Mouse (Mus musculus) embryonic facial prominence, embryonic 11.5 days (tissue): Measurements from ENCODE around the gene Ush1g. TPM values are rescaled to one million over a fixed set of nuclear protein-coding genes. Genes with fewer than 3 reads are reported as not detected.

ENCODE experiments used
- ATAC-seq: fragments of 200-750 bp; cut with Nextera tagmentation; replicated peaks from 2 replicates; pipeline ENCODE4 v1.8.0; 2017; ENCODE audit warnings: low read depth; ENCODE audit not compliant: insufficient number of reproducible peaks, low FRiP score, low TSS enrichment
- DNase-seq: peaks from one replicate; pipeline ENCODE4 v3.0.0-alpha.2; 2015; ENCODE audit warnings: low spot score
- H3K27ac ChIP-seq: fragments of 300-500 bp; sonication (generic); replicated peaks from 2 replicates; pipeline ENCODE4 v1.5.1; 2014; ENCODE audit warnings: mild to moderate bottlenecking, low read depth, low read length, control low read depth
- H3K27me3 ChIP-seq: fragments of 300-500 bp; sonication (generic); 2 replicates; pipeline ENCODE4 v1.6.1; 2014; ENCODE audit warnings: mild to moderate bottlenecking, low read length, moderate library complexity, mixed read lengths; ENCODE audit not compliant: control insufficient read depth, insufficient read depth
- H3K36me3 ChIP-seq: fragments of 300-500 bp; sonication (generic); replicated peaks from 2 replicates; pipeline ENCODE4 v1.6.1; 2014; ENCODE audit warnings: low read depth, mild to moderate bottlenecking, low read length, moderate library complexity, mixed read lengths; ENCODE audit not compliant: control insufficient read depth, insufficient read depth
- H3K4me1 ChIP-seq: fragments of 300-500 bp; sonication (generic); 2 replicates; pipeline ENCODE4 v1.6.1; 2014; ENCODE audit warnings: low read length, mixed read lengths; ENCODE audit not compliant: control insufficient read depth, insufficient read depth
- H3K4me2 ChIP-seq: fragments of 300-500 bp; sonication (generic); 2 replicates; pipeline ENCODE4 v1.6.1; 2014; ENCODE audit warnings: low read depth, mild to moderate bottlenecking, control low read depth, low read length, moderate library complexity
- H3K4me3 ChIP-seq: fragments of 300-500 bp; sonication (generic); 2 replicates; pipeline ENCODE4 v1.5.1; 2014; ENCODE audit warnings: low read depth, low read length, control low read depth
- H3K9ac ChIP-seq: fragments of 300-500 bp; sonication (generic); replicated peaks from 2 replicates; pipeline ENCODE4 v1.6.1; 2014; ENCODE audit warnings: mild to moderate bottlenecking, control low read depth, low read length
- H3K9me3 ChIP-seq: fragments of 300-500 bp; sonication (generic); replicated peaks from 2 replicates; pipeline ENCODE4 v1.6.1; 2016; ENCODE audit warnings: mild to moderate bottlenecking, low read length, inconsistent platforms, mixed read lengths; ENCODE audit not compliant: control insufficient read depth
- WGBS: fragments of 180-500 bp; shearing (Covaris S2); extraction: QIAGEN DNeasy Blood & Tissue Kit; methylation state at CpG from one replicate; pipeline ENCODE4 v1.1.7; 2014; 5-methylcytosine and 5-hydroxymethylcytosine counted together
- polyA plus RNA-seq: library from polyadenylated mRNA; unstranded; fragments of >200 nt; fragmentation: Nextera tagmentation; extraction: Ambion mirVana; gene quantifications from 2 replicates; pipeline ENCODE4 v1.2.1, GENCODE M21; 2014

Gene Ush1g
- polyA plus RNA-seq, 1 experiment from 2014 or later: not detected

DNA sequence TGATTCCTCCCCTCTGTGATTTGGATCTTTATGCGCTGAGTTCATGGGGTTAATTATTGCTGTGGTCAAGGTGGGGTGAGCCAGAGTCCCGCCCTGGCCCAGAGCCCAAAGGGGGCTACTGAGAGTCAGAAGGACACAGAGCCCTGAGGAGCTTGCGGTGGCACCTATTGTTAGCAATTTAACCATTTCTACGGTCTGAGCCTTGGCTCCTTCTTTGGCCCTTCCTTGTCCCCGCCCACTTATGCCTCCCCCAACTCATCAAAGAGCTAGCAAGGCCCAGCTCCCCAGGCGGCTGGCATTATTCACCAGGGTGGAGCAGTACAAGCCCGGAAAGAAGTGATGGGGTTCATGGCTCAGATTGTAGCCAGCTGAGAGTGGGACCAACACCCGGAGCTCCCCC is 15.0 kb downstream of the Ush1g start, which contains the start of gene Otop2:
Gene Otop2, plus strand, starts transcription at position 301 of the 400 bp plus-strand sequence.
- H3K4me1 ChIP-seq: no peaks in the 10 kb centered on the region; the same call in 1 of the 2 replicates
- H3K27ac ChIP-seq: no peak within 1 kb of the TSS
- DNase-seq (no peak), ATAC-seq (no peak)
- no peak within 1 kb of the TSS for H3K4me3 ChIP-seq
- H3K9me3 ChIP-seq: no peaks in the 10 kb centered on the region
- H3K27me3 ChIP-seq: no peaks in the 10 kb centered on the region
- no peak within 1 kb of the TSS; the same call in 1 of the 2 replicates for H3K9ac ChIP-seq
- 20% methylated on average over 8 of the region's 8 CpGs for WGBS
- H3K4me2 ChIP-seq: no peak within 1 kb of the TSS
- no peaks in the 10 kb centered on the region for H3K36me3 ChIP-seq

DNA sequence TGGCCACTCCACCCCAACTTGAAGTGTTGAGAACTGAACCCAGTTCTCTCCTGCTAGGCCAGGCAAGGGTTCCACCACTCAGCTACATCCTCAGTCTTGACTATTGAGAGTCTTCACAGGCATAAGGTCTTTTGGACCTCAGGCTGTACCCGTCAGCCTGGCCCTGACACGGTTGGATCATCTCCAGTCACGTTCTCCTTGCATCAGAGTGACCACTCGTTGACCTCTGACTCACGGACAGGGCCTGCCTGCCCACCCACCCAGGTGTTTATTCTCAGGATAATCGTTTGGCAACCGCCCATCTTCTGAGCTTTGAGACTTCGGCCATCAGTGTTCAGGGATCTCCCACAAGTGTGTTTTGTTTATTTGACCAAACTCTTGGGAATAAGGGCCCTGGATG is 18.7 kb downstream of the Ush1g start:
- ATAC-seq: no peak

GRCm38 (mm10) chr11:115301351-115301750 is 20.5 kb downstream of the Ush1g start:
- Histone ChIP-seq H3K27ac (no peak overlapping the region), H3K4me2 (no peak overlapping the region), H3K27me3 (peaks cover 13% of the 10 kb centered on the region; the same call in 1 of the 2 replicates), H3K9me3 (no peaks in the 10 kb centered on the region), H3K4me1 (no peaks in the 10 kb centered on the region), H3K4me3 (no peak overlapping the region), H3K9ac (no peak overlapping the region), H3K36me3 (no peaks in the 10 kb centered on the region)
- no peak for DNase-seq
- 91% methylated on average over 2 of the region's 2 CpGs for WGBS
- no peak for ATAC-seq

More for the DNA sequence above, 18.7 kb downstream of the Ush1g start:
- no peak overlapping the region for H3K9ac ChIP-seq
- no peak overlapping the region for H3K27ac ChIP-seq
- H3K4me3 ChIP-seq: no peak overlapping the region
- no peaks in the 10 kb centered on the region for H3K9me3 ChIP-seq
- no peak overlapping the region for H3K4me2 ChIP-seq
- 71% methylated on average over 8 of the region's 8 CpGs for WGBS
- no peaks in the 10 kb centered on the region for H3K36me3 ChIP-seq
- H3K27me3 ChIP-seq: peaks cover 2% of the 10 kb centered on the region; the same call in 1 of the 2 replicates
- no peak for DNase-seq
- no peaks in the 10 kb centered on the region; the same call in 1 of the 2 replicates for H3K4me1 ChIP-seq

- H3K27me3 ChIP-seq: peaks cover 13% of the 10 kb centered on the region; the same call in 1 of the 2 replicates
- 80% methylated on average over 4 of the region's 4 CpGs for WGBS
- H3K9me3 ChIP-seq: no peaks in the 10 kb centered on the region
Observed at GRCm38 (mm10) chr11:115300745-115301144, 21.1 kb downstream of the Ush1g start.

DNA sequence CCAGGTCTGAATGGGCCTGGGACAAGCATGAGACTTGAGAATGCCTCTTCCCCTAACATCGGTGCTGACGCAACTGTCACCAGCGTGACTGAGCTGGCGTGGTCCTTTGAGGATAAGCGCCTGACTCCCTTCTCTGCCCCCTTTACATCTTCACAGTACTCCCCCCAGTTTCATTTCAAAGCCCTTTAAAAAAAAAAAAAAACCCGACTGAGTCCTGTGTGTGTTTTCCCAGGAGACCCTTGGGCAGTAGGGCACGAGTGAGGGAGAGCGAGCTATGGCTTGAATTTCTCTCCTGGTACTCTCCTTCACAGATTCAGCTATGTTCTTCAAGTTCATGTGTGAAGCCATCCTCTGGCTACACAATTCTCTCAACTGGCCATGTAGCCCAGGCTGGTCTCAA is 23.7 kb downstream of the Ush1g start:
- no peak overlapping the region for H3K9ac ChIP-seq
- H3K36me3 ChIP-seq: no peaks in the 10 kb centered on the region
- DNase-seq: no peak
- no peak for ATAC-seq
- 59% methylated on average over 8 of the region's 8 CpGs for WGBS
- no peak overlapping the region for H3K4me3 ChIP-seq
- no peak overlapping the region for H3K4me2 ChIP-seq
- no peaks in the 10 kb centered on the region for H3K4me1 ChIP-seq
- H3K27me3 ChIP-seq: peaks cover 13% of the 10 kb centered on the region; the same call in 1 of the 2 replicates
- H3K9me3 ChIP-seq: no peaks in the 10 kb centered on the region
- H3K27ac ChIP-seq: no peak overlapping the region

More at GRCm38 (mm10) chr11:115300745-115301144, 21.1 kb downstream of the Ush1g start:
- no peaks in the 10 kb centered on the region for H3K36me3 ChIP-seq
- no peak overlapping the region for H3K4me3 ChIP-seq
- ATAC-seq: no peak
- H3K4me2 ChIP-seq: no peak overlapping the region
- no peak for DNase-seq
- no peak overlapping the region for H3K9ac ChIP-seq
- no peaks in the 10 kb centered on the region for H3K4me1 ChIP-seq
- no peak overlapping the region for H3K27ac ChIP-seq

DNA sequence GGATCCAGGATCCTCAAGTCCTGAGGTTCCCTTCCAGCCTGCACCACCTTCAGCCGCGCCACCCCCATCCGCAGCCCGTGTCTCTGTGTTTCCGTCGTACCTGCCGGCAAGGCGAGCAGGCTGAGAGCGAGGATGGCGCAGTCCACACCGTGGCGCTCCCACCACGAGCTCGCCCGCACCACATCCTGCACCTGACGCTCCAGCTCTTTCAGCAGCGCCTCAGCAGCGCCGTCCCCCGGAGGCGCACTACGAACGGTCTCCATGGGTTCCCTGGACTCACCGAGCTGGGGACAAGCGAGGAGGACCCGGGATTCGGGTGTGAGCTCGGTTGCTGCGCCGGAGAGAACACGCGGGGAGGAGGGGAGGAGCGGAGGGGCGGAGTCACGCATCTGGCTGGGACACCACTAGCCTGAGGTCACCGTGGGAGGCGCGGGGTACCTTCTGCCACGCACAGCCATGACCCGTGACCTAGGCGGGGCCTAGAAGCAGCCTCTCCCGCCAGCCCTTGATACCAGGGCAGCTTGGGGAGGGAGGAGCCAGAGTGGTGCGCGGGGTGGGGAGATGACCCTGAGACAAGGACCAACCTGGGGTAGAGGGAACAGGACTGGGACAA is 24.5 kb downstream of the Ush1g start, which contains the start of gene Fads6:
Gene Fads6, minus strand, starts transcription at position 450 of the 613 bp plus-strand sequence.
- 0 out of 2 replicates have a peak, but pooled peaks have one; percentile 44 for ATAC-seq
- H3K27me3 ChIP-seq: peaks cover 13% of the 10 kb centered on the region; the same call in 1 of the 2 replicates
- WGBS: under 1% methylated on average over 42 of the region's 44 CpGs
- H3K9ac ChIP-seq: peak within 1 kb of the TSS; percentile 56
- H3K4me3 ChIP-seq: peak within 1 kb of the TSS; percentile 43
- H3K9me3 ChIP-seq: no peaks in the 10 kb centered on the region
- peak within 1 kb of the TSS; percentile 88 for H3K4me2 ChIP-seq
- no peaks in the 10 kb centered on the region for H3K4me1 ChIP-seq
- H3K36me3 ChIP-seq: no peaks in the 10 kb centered on the region
- no peak within 1 kb of the TSS for H3K27ac ChIP-seq
- DNase-seq: peak; percentile 62

GRCm38 (mm10) chr11:115296471-115297210 is 25.2 kb downstream of the Ush1g start:
- Histone ChIP-seq H3K27me3 (peaks cover 13% of the 10 kb centered on the region; the same call in 1 of the 2 replicates), H3K9ac (peak overlapping the region; percentile 56), H3K27ac (no peak overlapping the region), H3K4me1 (no peaks in the 10 kb centered on the region), H3K36me3 (no peaks in the 10 kb centered on the region), H3K9me3 (no peaks in the 10 kb centered on the region), H3K4me3 (peak overlapping the region; percentile 43), H3K4me2 (peak overlapping the region; percentile 88)
- WGBS: 57% methylated on average over 21 of the region's 21 CpGs
- DNase-seq (no peak), ATAC-seq (no peak)

DNA sequence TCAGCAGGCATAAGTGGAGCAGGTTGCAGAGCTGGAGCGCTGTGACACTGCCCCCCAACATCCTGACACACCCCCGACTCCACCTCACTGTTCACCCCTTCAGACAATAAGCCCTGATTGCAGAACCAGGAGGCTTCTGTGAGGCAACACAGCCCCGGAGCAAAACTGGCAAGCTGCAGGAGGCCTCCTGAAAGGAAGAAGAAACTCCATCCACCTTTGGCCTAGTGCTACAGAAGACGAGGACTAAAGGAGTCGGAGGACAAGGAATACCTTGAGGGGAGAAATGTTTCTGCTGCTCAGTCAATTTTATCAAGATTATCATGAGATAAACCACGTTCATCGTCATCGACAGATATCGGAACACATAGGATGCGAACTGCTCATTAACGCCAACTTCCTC is 25.9 kb downstream of the Ush1g start:
- DNase-seq (no peak), ATAC-seq (no peak)
- H3K9ac ChIP-seq: no peak overlapping the region
- no peaks in the 10 kb centered on the region for H3K9me3 ChIP-seq
- peaks cover 13% of the 10 kb centered on the region; the same call in 1 of the 2 replicates for H3K27me3 ChIP-seq
- no peak overlapping the region for H3K4me3 ChIP-seq
- no peak overlapping the region for H3K27ac ChIP-seq
- WGBS: 88% methylated on average over 11 of the region's 11 CpGs
- no peaks in the 10 kb centered on the region for H3K4me1 ChIP-seq
- H3K4me2 ChIP-seq: no peak overlapping the region
- no peaks in the 10 kb centered on the region for H3K36me3 ChIP-seq
